Mouse (Mus musculus) forebrain, embryonic 15.5 days (tissue): ENCODE data around the gene Mfsd11. TPM values are rescaled to one million over a fixed set of nuclear protein-coding genes. Genes with fewer than 3 reads are reported as not detected.

ENCODE experiments used
- polyA plus RNA-seq: library from polyadenylated mRNA; unstranded; fragments of >200 nt; fragmentation: Nextera tagmentation; extraction: Ambion mirVana; gene quantifications from 2 replicates; pipeline ENCODE4 v1.2.1, GENCODE M21; 2015

Mfsd11 gene
- polyA plus RNA-seq, 1 experiment from 2014 or later = 54.9 TPM

Other genes with a start within 250 kb of the Mfsd11 start
- gene Rhbdf2, start 225.4 kb upstream of the Mfsd11 start, polyA plus RNA-seq = 1.3 and 1.4 TPM in 2 replicates
- gene Prcd, start 198.9 kb upstream of the Mfsd11 start, polyA plus RNA-seq = 2.0 and 2.4 TPM in 2 replicates
- gene Cygb, start 198.1 kb upstream of the Mfsd11 start, polyA plus RNA-seq = 15.8 and 16.4 TPM in 2 replicates
- gene St6galnac1, start 76.9 kb upstream of the Mfsd11 start, polyA plus RNA-seq = not detected in 2 replicates
- gene Mxra7, start 24.4 kb upstream of the Mfsd11 start, polyA plus RNA-seq = 7.6 and 10.7 TPM in 2 replicates
- 81.9 and 87.5 TPM in 2 replicates for gene Mettl23, start 9.2 kb upstream of the Mfsd11 start, polyA plus RNA-seq
- gene Jmjd6, start 9.0 kb upstream of the Mfsd11 start, polyA plus RNA-seq = 76.7 and 78.5 TPM in 2 replicates
- 637 and 680 TPM in 2 replicates for gene Srsf2, start 654 bp downstream of the Mfsd11 start, polyA plus RNA-seq
- 32.0 and 32.8 TPM in 2 replicates for gene Mgat5b, start 66.4 kb downstream of the Mfsd11 start, polyA plus RNA-seq